Mouse (Mus musculus) brain, embryonic 14.5 days (tissue): Measurements from ENCODE around the gene Clcn2.

Experiments used
- CTCF ChIP-seq: fragments of 200-500 bp; IDR thresholded peaks from 2 replicates; pipeline ENCODE4 v1.5.1; 2012; ENCODE audit warnings: inconsistent platforms, mild to moderate bottlenecking, moderate library complexity, borderline replicate concordance; ENCODE audit not compliant: insufficient read depth, insufficient read length; ENCODE audit errors: extremely low read depth
- POLR2A ChIP-seq: fragments of 200-500 bp; IDR thresholded peaks from 2 replicates; pipeline ENCODE4 v1.6.1; 2012; ENCODE audit warnings: mild to moderate bottlenecking, inconsistent platforms, borderline replicate concordance; ENCODE audit not compliant: poor library complexity, insufficient read depth, insufficient read length, severe bottlenecking; ENCODE audit errors: extremely low read depth

DNA sequence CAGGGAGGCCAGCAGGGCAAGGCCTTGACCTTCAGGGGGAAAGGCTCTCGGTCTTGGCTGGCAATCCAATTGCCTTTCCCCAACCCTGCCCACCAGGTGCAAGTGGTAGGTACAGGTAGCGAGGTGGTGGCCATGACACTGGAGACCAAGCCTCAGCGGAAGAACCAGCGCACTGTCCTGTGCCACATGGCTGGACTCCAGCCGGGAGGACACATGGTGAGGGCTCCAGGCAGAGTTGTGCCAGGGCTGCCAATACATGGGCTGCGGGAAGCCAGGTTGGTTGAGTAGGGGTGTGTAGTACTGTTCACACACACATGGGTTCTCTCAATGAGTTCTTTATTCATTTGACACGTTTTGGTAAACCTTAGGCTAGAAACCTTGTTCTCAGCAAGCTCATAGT, 18.6 kb upstream of the Clcn2 start:
- TF ChIP-seq POLR2A (no peak), CTCF (no peak)
